Mouse (Mus musculus): ENCODE results near the gene Kif11.

Gene Kif11

DNA sequence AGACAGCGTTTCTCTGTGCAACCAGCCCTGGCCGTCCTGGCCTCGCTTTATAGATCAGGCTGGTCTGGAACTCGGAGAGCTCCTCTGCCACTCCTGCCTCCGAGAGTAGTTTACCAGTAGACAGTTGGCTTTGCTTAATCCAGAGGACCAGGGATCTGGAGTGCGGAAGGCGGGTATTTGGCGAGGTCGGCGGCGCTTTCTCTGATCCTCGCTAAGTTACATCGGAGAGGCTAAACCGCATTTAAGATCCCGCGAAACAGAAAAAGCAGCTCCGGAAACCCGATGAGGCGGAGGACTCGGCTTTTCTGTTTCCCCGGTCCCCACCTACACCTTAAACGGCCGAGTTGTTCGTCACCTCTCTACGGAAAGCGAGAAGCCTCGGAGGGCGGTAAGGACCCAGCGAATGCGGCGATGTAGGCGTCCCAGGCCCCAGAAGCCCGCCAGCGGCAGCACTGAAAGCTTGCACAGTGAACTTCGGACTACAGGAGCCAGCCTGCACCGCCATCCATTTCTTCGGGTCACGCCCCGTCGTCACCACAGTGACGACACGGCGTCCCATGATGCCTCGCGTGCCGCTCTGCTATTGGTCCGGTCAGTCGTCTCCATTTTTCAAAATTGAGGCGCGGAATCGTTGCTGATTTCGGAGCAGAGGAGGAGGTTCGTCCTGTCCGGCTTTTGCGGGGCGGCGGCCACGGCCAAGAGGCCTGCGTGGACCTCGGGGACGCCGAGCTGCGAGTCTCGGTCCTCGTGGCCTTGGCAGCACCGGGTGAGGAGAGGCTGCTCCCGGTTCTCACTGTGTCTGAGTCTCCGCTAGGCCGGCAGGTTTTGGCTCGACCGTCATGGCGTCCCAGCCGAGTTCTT is at the start of gene Kif11:
Gene Kif11, plus strand, starts transcription at position 649 of the 861 bp plus-strand sequence.
- peak; percentile 96 to 99 for DNase-seq

DNA sequence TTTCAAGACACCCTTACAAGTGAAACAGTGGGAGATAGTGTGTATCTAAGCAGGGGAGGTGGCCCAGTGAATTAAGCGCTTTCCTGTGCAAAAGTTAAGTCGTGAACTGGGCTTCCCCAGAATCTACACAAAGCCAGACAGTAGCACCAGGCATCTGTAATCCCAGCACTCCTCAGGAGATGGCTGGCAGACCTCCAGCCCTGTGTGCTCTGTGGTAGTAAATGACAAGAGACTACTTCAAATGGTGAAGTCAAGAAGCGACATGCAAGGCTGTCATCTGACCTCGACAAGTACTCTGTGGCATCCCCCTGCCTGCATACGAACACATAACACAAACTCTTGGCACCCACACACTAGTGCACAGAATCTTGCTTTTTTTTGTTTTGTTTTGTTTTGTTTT is 49.0 kb upstream of the Kif11 start:
- no peak for DNase-seq

DNA sequence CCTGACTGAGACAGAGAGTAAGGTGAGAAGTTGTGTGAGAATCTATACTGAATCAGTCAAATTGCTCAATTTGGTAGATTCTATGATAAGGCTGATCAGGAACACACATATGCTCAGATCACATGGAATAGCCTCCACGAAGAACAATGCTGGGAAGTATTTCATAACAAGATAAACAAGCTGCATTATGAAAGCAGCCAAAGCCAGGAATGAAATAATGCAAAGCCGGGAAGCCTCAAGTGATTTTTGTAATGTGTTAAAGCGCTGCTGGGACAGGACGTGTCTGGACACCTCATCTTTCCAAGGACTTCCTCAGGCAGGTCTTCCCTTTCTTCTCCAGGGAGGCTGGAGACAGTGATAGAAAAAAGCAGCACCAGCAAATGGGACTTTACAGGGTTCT is 43.5 kb upstream of the Kif11 start:
- DNase-seq = no peak

DNA sequence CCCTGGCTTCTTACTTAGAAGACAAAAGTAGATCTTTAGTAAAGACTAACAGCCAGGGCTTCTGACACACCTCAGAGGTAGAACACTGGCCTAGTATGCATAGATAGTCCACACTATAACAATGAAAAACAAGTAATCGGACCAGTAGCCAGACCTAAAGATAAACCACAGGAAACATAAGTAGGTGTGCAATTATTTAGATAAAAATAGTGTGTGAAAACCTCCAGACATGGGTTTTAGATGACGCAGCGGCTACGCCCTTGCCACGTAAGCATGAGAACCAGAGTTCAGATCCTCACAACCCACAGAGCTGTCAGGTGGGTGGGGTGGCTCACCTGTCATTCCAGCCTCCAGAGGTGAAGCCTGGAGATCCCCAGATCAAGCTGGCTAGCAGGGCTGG is 42.8 kb upstream of the Kif11 start:
- DNase-seq = no peak

DNA sequence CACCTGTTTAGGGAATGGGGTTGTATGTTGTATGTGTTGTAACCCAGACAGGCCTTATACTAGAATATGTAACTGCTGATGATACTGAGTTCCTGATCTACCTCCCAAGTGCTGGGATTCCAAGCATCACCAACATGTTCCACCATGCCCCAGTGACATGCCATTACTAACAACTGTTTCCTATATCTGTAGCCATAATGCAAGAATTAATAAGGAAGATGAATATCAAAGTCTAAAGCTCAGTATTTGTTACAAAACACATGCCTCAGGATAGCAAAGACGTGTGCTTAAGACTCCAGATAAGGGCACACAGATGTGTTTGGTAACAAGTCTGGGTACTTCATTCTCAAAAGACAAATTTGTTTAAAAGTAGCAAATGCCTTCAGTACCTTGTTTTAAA is 40.8 kb upstream of the Kif11 start:
- DNase-seq = no peak

DNA sequence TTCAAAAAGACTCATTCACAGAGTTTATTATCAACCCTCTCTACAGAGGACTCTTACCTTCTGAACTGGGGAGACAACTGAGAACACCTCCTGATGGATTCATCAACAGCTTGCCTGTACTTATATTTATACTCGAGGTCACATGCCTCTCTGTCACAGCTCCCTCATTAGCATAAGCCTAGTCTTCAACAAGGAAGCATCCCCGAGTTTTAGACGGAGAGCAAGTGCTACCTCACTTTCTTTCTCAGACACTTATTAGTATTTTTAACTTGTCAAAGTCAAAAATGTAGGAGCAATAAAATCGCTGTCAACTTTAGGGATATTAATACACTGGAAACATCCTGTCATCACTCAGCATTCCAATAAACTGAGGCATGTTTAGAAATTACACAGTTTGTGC is 38.5 kb upstream of the Kif11 start, which contains the start of gene Ide:
Gene Ide, minus strand, starts transcription at position 101 of the 400 bp plus-strand sequence.
- no peak for DNase-seq

- no peak for DNase-seq
Measured at GRCm38 (mm10) chr19:37340495-37340894, 35.7 kb upstream of the Kif11 start.

- no peak for DNase-seq
Measured at GRCm38 (mm10) chr19:37340931-37341330, 35.3 kb upstream of the Kif11 start.

GRCm38 (mm10) chr19:37343899-37344298 is 32.3 kb upstream of the Kif11 start:
- DNase-seq = no peak

GRCm38 (mm10) chr19:37346258-37346657 is 29.9 kb upstream of the Kif11 start:
- DNase-seq = no peak

DNA sequence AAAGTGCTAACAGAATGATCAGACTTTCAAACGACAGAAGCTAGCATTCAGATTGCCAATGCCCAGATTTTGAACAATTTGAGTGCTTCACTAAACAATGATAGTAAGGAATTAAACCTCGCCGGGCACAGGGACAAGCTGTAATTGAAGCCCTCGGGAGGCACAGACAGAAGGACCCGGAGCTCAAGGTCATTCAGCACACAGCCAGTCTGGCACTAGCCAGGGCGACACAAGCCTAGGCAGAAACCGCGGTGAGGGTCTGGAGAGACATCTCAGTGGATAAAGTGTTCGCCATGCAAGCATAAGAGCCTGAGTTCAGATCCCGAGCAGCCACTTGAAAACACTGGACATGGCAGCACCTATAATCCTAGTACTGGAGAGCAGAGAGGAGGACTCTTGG is 27.9 kb upstream of the Kif11 start:
- no peak for DNase-seq

- DNase-seq = no peak
Measured at GRCm38 (mm10) chr19:37348952-37349351, 27.3 kb upstream of the Kif11 start.

DNA sequence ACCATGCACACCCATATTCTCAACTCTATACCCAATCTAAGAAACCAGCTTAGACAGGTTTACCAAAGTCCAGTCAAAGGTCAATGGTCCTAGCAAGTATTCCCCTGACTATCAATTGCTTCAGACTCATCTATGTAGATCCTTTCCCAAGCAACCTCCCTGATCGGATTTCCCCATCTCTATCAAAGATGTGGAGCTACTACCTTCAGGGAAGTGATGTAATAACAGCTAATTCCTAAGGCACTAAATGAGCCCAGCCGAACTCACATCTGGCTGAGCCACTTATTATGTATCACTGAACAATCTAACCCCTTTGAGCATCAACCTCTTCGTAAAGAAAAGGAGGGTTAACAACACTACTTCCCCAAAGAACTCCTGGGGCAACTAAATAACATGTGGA is 23.4 kb upstream of the Kif11 start:
- no peak for DNase-seq

DNA sequence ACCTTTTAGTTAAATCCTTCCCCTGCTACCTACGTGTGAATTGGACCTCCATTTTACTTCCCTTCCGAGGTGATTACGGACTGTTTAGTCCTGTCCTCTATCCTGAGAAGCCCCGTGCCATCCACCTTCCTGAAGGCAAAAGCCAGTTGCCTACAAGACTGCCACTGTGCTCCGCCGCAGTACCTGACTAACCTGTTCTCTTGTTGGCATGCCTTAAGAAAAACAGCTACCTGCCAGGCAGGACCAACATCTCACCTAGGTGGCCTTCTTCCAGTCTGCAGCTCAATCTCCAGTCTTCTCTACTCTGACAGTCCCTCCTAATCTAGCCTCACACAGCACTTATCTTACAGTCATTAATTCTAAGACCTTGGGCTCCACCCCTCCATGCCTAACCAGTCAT is 22.9 kb upstream of the Kif11 start:
- no peak for DNase-seq

- DNase-seq = no peak
Measured at GRCm38 (mm10) chr19:37360044-37360443, 16.2 kb upstream of the Kif11 start.

DNA sequence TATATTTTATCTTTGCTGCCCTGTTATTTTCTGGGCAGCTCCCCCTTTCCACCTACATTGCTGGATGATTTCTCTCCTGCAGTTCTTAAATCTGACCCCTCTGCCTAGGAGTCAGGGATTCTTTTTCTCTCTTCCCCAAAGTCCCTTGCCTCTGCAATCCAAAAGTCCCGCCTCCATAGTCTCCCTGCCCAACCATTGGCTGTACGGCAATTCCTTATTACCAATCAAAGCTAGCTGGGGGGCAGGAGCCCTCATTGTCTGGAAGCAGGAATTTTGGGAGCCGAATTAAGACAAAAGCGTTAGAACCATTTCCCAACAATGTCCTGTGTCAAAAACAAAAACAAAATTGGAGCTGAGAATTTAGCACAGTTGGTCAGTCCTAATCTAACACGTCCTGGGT is 13.7 kb upstream of the Kif11 start:
- DNase-seq = no peak

DNA sequence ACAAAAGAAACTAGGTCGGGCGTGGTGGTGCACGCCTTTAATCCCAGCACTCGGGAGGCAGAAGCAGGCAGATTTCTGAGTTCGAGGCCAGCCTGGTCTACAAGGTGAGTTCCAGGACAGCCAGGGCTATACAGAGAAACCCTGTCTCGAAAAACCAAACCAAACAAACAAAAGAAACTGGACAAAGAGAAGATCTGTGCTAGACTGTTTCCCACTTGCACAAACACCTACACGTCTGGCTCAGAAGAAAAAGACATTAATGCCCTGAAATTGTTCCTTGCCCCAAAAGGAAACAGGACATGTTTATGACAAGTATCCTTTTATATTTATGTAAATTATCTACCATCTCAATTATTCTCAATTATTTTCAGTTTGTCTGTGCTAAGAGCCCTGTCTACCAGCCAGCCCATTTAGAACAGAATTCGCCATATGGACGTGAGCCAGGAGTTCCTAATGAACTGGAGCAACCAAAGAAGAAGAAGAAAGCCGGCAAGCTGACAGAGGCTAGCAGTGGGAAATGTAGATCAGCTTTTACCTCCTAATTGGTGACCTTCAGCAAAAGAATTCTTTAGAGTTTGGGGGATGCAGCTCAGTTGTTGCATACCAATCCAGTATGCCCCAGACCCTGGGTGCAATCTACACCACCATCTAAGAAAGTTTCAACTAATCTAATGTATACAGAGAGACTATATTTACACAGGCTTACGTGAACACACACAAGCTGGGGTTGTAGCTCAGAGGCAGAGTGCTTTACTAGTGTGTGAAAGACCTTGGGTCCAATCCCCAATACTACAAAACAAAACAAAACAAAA is 12.9 kb upstream of the Kif11 start:
- DNase-seq = no peak

GRCm38 (mm10) chr19:37368990-37369389 is 7.2 kb upstream of the Kif11 start:
- no peak for DNase-seq

GRCm38 (mm10) chr19:37369921-37370320 is 6.3 kb upstream of the Kif11 start:
- no peak for DNase-seq

- DNase-seq = peak; percentile 32 to 40
Measured at GRCm38 (mm10) chr19:37370356-37370755, 5.8 kb upstream of the Kif11 start.

DNA sequence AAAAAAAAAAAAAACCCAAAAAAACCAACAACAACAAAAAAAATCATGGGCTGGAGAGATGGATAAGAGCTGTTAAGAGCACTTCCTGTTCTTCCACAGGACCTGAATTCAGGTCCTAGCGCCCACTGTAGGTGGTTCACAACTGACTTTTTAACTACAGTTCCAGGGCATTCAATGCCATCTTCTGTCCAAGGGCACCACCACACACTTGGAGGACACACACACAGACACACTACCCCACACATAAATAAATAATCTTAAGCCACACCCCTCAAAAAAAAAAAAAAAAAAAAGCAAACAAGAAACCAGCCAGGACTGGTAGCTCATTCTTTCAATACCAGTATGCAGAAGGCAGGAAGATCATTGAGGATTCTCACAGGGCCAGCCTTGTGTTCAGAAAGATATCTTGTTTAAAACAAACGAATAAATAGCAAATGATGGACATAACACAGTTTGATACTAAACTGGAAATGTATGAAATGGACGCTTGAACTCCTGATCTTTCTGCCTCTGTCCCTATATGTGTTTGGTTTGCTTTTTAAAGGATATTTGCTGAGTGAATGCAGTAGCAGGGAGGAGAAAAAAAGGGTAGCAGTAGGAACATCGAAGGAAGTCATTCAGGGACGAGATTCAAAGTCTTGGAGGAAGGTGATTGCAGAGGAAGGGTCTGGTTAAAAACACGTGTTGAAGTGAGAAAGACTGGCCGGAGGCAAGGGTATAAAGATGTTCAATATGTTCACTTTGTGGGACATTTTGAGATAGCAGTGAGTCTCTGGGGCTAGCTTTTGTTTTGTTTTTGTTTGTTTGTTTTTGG is 1.1 kb upstream of the Kif11 start:
- no peak for DNase-seq

DNA sequence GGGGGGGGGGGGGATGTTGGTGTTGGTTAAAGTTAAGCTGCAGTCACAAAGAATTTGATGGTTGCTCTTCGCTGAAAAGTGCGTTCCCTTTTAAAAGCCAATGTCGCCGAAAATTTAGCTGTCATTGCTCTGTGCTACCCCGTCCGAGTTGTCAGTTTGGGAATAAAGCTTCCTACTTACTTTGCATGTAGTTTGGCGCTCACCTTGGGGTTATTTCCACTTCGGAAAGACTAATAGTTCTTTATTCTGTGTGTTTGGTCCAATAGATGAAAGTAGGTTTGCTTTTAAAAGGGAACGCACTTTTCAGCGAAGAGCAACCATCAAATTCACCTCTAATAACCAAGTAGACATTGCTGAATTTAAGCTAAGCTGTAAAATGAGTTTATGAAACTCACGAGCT is 638 bp downstream of the Kif11 start:
- DNase-seq = no peak

DNA sequence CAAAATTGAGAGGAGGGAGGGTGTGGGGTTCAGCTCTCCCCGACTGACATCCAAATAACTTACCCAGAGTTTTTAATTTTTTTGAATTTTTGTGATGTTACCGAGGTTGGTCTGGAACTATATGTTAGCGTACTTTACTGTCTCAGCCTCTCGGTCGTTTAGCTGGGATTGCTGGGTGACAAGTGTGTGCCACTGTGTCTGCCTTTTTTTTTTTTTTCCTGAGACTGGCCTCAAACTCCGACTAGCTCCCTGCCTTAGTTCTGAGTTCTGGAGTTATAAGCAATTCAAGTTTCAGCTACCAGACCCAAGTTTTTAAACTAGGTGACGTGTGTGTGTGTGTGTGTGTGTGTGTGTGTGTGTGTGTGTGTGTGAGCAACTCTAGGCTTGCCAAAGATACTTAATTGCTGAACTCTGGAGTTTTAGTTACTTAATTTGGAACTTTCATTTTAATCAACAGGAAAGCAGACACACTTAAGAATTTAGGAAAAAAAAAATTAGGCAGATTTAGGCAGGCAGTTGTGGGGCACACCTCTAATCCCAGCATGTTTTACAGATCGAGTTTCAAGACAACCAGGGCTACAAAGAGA is 1.3 kb downstream of the Kif11 start:
- no peak for DNase-seq
